Mouse (Mus musculus): ENCODE measurements at regions not wholly inside any gene's neighbourhood (a gene's known extent, or its start where the extent isn't known, plus 50 kb on each side); places are given as distances from the start of the nearest gene placed in this dataset.
A peak's percentile ranks its signal among the peaks of the same experiment; 100 is the strongest.

DNA sequence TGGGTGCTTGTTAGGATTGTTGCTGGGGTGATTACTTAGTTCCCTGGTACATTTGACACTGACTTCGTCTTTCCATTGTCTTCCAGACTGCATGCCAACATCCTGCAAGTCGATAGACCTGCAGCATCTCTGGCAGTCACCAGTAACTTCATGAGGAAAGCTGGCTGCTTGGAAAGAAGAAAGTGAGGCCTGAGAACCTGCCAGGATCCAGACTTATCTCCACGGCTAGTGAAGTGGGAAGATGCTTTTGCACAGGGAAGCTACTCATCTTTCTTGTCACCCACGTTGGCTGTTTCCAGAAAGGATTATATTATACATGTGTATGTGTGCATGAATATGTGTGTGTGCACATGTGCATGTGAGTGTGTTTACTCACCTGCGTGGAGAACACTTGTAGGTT, 316.0 kb downstream of the Ipmk start:
- no peak overlapping the region for H3K27ac ChIP-seq
- no peak overlapping the region for H3K4me2 ChIP-seq (ENCODE audit: low read length)
- H3K36me3 ChIP-seq (ENCODE audit: insufficient read depth, low read length): no peaks in the 10 kb centered on the region
- no peaks in the 10 kb centered on the region for H3K27me3 ChIP-seq (ENCODE audit: insufficient read depth, low read length)
- H3K4me1 ChIP-seq (replicated peaks; ENCODE audit: insufficient read depth, low read length): no peaks in the 10 kb centered on the region
- H3K9ac ChIP-seq (ENCODE audit: low read depth, low read length): no peak overlapping the region
- DNase-seq (ENCODE audit: low spot score) (no peak), ATAC-seq (replicated peaks; ENCODE audit: low FRiP score, low read depth) (no peak)
- no peaks in the 10 kb centered on the region for H3K9me3 ChIP-seq (replicated peaks; ENCODE audit: low read length)
- no peak for TF ChIP-seq CTCF (IDR thresholded peaks at IDR 0.05; ENCODE audit: low read depth)
- H3K4me3 ChIP-seq (replicated peaks; ENCODE audit: low read depth, low read length): no peak overlapping the region
- WGBS: 77% methylated on average over 5 of the region's 5 CpGs

DNA sequence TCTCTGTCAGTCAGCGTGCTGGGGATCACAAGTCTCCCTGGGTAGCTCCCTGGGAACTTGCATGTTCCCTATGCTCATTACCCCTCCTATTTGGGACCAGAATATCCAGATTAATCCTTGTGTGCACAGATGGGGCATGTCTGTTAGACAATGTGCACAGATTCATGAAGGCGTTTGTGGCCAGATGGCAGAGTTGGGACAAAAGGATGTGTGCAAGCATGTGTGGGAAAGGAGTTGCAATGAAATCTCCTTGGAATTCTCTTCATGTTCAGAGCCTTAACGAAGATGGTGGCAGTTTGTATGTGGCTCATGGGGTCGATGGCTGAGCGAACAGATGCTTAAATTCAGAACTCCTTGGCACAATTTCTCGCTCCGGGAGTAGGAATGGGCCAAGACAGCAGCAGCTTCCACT, 319.6 kb downstream of the Ipmk start:
- Histone ChIP-seq H3K27me3 (ENCODE audit: insufficient read depth, low read length) (no peaks in the 10 kb centered on the region), H3K27ac (no peak overlapping the region), H3K9me3 (replicated peaks; ENCODE audit: low read length) (no peaks in the 10 kb centered on the region), H3K36me3 (ENCODE audit: insufficient read depth, low read length) (no peaks in the 10 kb centered on the region), H3K9ac (ENCODE audit: low read depth, low read length) (no peak overlapping the region), H3K4me3 (replicated peaks; ENCODE audit: low read depth, low read length) (no peak overlapping the region), H3K4me1 (replicated peaks; ENCODE audit: insufficient read depth, low read length) (no peaks in the 10 kb centered on the region), H3K4me2 (ENCODE audit: low read length) (no peak overlapping the region)
- TF ChIP-seq CTCF (IDR thresholded peaks at IDR 0.05; ENCODE audit: low read depth): no peak
- WGBS: 86% methylated on average over 7 of the region's 7 CpGs
- ATAC-seq (replicated peaks; ENCODE audit: low FRiP score, low read depth): no peak
- DNase-seq (ENCODE audit: low spot score): no peak

GRCm38 (mm10) chr10:71679240-71679639, 331.7 kb downstream of the Ipmk start:
- no peak for ATAC-seq (replicated peaks; ENCODE audit: low FRiP score, low read depth)
- Histone ChIP-seq H3K4me2 (ENCODE audit: low read length) (no peak overlapping the region), H3K9me3 (replicated peaks; ENCODE audit: low read length) (no peaks in the 10 kb centered on the region), H3K9ac (ENCODE audit: low read depth, low read length) (no peak overlapping the region), H3K27ac (no peak overlapping the region), H3K27me3 (ENCODE audit: insufficient read depth, low read length) (no peaks in the 10 kb centered on the region), H3K36me3 (ENCODE audit: insufficient read depth, low read length) (no peaks in the 10 kb centered on the region), H3K4me1 (replicated peaks; ENCODE audit: insufficient read depth, low read length) (no peaks in the 10 kb centered on the region), H3K4me3 (replicated peaks; ENCODE audit: low read depth, low read length) (no peak overlapping the region)
- no peak for DNase-seq (ENCODE audit: low spot score)
- 86% methylated on average over 5 of the region's 5 CpGs for WGBS
- no peak for TF ChIP-seq CTCF (IDR thresholded peaks at IDR 0.05; ENCODE audit: low read depth)

GRCm38 (mm10) chr10:71713456-71713855, 365.9 kb downstream of the Ipmk start:
- DNase-seq (ENCODE audit: low spot score) (no peak), ATAC-seq (replicated peaks; ENCODE audit: low FRiP score, low read depth) (no peak)
- no peak for TF ChIP-seq CTCF (IDR thresholded peaks at IDR 0.05; ENCODE audit: low read depth)
- no peaks in the 10 kb centered on the region for H3K36me3 ChIP-seq (ENCODE audit: insufficient read depth, low read length)
- no peak overlapping the region for H3K4me2 ChIP-seq (ENCODE audit: low read length)
- no peak overlapping the region for H3K27ac ChIP-seq
- H3K4me3 ChIP-seq (replicated peaks; ENCODE audit: low read depth, low read length): no peak overlapping the region
- WGBS: 94% methylated on average over 2 of the region's 2 CpGs
- H3K9ac ChIP-seq (ENCODE audit: low read depth, low read length): no peak overlapping the region
- H3K4me1 ChIP-seq (replicated peaks; ENCODE audit: insufficient read depth, low read length): no peaks in the 10 kb centered on the region
- H3K27me3 ChIP-seq (ENCODE audit: insufficient read depth, low read length): no peaks in the 10 kb centered on the region
- no peaks in the 10 kb centered on the region for H3K9me3 ChIP-seq (replicated peaks; ENCODE audit: low read length)

DNA sequence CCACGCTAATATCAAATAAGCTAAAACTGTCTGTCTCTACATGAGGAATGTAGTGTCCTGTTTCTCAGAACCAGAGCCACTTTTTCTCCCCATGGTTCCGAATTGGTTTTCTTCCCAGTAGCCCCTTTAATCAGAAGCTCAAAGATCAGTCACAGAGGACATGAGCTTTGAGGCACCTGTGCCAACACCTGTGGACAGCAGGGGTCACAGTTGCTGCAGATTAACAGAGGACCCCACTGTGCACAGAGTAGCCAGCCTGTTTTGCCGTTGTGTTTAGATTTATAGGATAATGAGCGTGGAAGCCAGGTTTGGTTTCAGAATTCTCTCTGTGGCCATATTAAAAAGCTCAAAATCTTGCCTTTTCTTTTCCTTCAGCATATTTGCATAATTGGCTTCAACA, 380.2 kb downstream of the Ipmk start:
- H3K9ac ChIP-seq (ENCODE audit: low read depth, low read length): no peak overlapping the region
- no peak for DNase-seq (ENCODE audit: low spot score)
- no peak overlapping the region for H3K27ac ChIP-seq
- TF ChIP-seq CTCF (IDR thresholded peaks at IDR 0.05; ENCODE audit: low read depth): peak; percentile 21; the same call in 1 of the 2 replicates
- H3K36me3 ChIP-seq (ENCODE audit: insufficient read depth, low read length): no peaks in the 10 kb centered on the region
- no peak overlapping the region for H3K4me2 ChIP-seq (ENCODE audit: low read length)
- H3K9me3 ChIP-seq (replicated peaks; ENCODE audit: low read length): no peaks in the 10 kb centered on the region
- 55% methylated on average over 4 of the region's 4 CpGs for WGBS
- no peaks in the 10 kb centered on the region for H3K27me3 ChIP-seq (ENCODE audit: insufficient read depth, low read length)
- no peaks in the 10 kb centered on the region for H3K4me1 ChIP-seq (replicated peaks; ENCODE audit: insufficient read depth, low read length)
- no peak for ATAC-seq (replicated peaks; ENCODE audit: low FRiP score, low read depth)
- no peak overlapping the region for H3K4me3 ChIP-seq (replicated peaks; ENCODE audit: low read depth, low read length)

GRCm38 (mm10) chr10:71733821-71734220, 386.3 kb downstream of the Ipmk start:
- DNase-seq (ENCODE audit: low spot score) (no peak), ATAC-seq (replicated peaks; ENCODE audit: low FRiP score, low read depth) (no peak)
- H3K36me3 ChIP-seq (ENCODE audit: insufficient read depth, low read length): no peaks in the 10 kb centered on the region
- no peaks in the 10 kb centered on the region for H3K9me3 ChIP-seq (replicated peaks; ENCODE audit: low read length)
- no peak overlapping the region for H3K4me2 ChIP-seq (ENCODE audit: low read length)
- H3K4me3 ChIP-seq (replicated peaks; ENCODE audit: low read depth, low read length): no peak overlapping the region
- no peaks in the 10 kb centered on the region for H3K27me3 ChIP-seq (ENCODE audit: insufficient read depth, low read length)
- no peaks in the 10 kb centered on the region for H3K4me1 ChIP-seq (replicated peaks; ENCODE audit: insufficient read depth, low read length)
- no peak for TF ChIP-seq CTCF (IDR thresholded peaks at IDR 0.05; ENCODE audit: low read depth)
- no peak overlapping the region for H3K9ac ChIP-seq (ENCODE audit: low read depth, low read length)
- 90% methylated on average over 3 of the region's 3 CpGs for WGBS
- no peak overlapping the region for H3K27ac ChIP-seq

DNA sequence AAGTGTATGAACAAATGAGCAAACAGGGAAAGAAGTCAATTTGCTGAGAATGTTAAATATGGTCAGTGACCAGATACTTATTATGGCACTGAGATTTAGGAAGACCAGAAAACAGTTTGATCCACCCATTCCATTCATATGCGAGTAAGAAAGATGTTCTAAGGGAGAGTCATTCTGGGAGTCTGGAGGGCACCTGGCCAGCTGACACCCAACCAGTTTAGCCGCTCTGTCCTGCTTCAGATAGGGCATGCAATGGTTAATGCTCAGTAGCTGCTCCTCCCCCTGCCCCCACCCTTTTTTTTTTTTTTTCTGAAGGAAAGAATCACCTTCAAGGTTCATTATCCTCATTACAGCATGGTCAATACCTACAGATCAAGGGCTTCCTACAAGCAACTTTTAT, 386.9 kb downstream of the Ipmk start:
- Histone ChIP-seq H3K9me3 (replicated peaks; ENCODE audit: low read length) (no peaks in the 10 kb centered on the region), H3K4me3 (replicated peaks; ENCODE audit: low read depth, low read length) (no peak overlapping the region), H3K9ac (ENCODE audit: low read depth, low read length) (no peak overlapping the region), H3K36me3 (ENCODE audit: insufficient read depth, low read length) (no peaks in the 10 kb centered on the region), H3K4me1 (replicated peaks; ENCODE audit: insufficient read depth, low read length) (no peaks in the 10 kb centered on the region), H3K27ac (no peak overlapping the region), H3K4me2 (ENCODE audit: low read length) (no peak overlapping the region), H3K27me3 (ENCODE audit: insufficient read depth, low read length) (no peaks in the 10 kb centered on the region)
- ATAC-seq (replicated peaks; ENCODE audit: low FRiP score, low read depth): no peak
- WGBS: 79% methylated on average over 2 of the region's 2 CpGs
- DNase-seq (ENCODE audit: low spot score): no peak
- no peak for TF ChIP-seq CTCF (IDR thresholded peaks at IDR 0.05; ENCODE audit: low read depth)
